Mouse (Mus musculus) cerebellum, adult 2 months (tissue): Measurements from ENCODE around the gene Gm20517. TPM values are rescaled to one million over a fixed set of nuclear protein-coding genes. Genes with fewer than 3 reads are reported as not detected.

Source experiments
- DNase-seq, 2 experiments: peaks; one replicate each; pipeline ENCODE4 v3.0.0; 2021
- H3K27ac ChIP-seq: fragments of 200-500 bp; 2 replicates; pipeline ENCODE4 v1.5.1; 2012; ENCODE audit warnings: low read length, control low read depth, inconsistent platforms; ENCODE audit not compliant: insufficient read depth
- H3K27me3 ChIP-seq: fragments of 200-500 bp; 2 replicates; pipeline ENCODE4 v1.6.1; 2012; ENCODE audit warnings: inconsistent platforms, mild to moderate bottlenecking, low read length, moderate library complexity; ENCODE audit not compliant: control insufficient read depth, insufficient read depth
- H3K4me1 ChIP-seq: fragments of 200-500 bp; 2 replicates; pipeline ENCODE4 v1.6.1; 2011; ENCODE audit warnings: low read length; ENCODE audit not compliant: control insufficient read depth, insufficient read depth
- H3K4me3 ChIP-seq: fragments of 200-500 bp; replicated peaks from 2 replicates; pipeline ENCODE3; 2011; ENCODE audit warnings: mild to moderate bottlenecking, low read depth, low read length, control low read depth; ENCODE audit not compliant: insufficient read depth
- CTCF ChIP-seq: fragments of 200-500 bp; IDR thresholded peaks from 2 replicates; pipeline ENCODE4 v1.5.1; 2011; ENCODE audit warnings: low read depth, mild to moderate bottlenecking, control low read depth, low read length, moderate library complexity, borderline replicate concordance; ENCODE audit not compliant: insufficient read depth
- POLR2A ChIP-seq: fragments of 200-500 bp; IDR thresholded peaks from 2 replicates; pipeline ENCODE4 v1.6.1; 2011; ENCODE audit warnings: low read length, control low read depth, borderline replicate concordance; ENCODE audit not compliant: insufficient read depth
- WGBS: fragments of 180-500 bp; shearing (Covaris S2); methylation state at CpG from one replicate; pipeline ENCODE4 v1.1.7; 2018; 5-methylcytosine and 5-hydroxymethylcytosine counted together
- polyA plus RNA-seq: library from polyadenylated mRNA; depleted of rRNA; stranded (reverse); fragments of >200 nt; gene quantifications from 2 replicates; pipeline ENCODE4 v1.2.3, GENCODE M21; 2012

The Gm20517 gene
- polyA plus RNA-seq, 1 experiment = 1.7 TPM

GRCm38 (mm10) chr17:47663009-47663713 lies 51.8 kb downstream of the Gm20517 start:
- H3K4me3 ChIP-seq = no peak overlapping the region
- no peak for TF ChIP-seq CTCF
- no peak for TF ChIP-seq POLR2A
- no peaks in the 10 kb centered on the region for H3K4me1 ChIP-seq
- no peak for DNase-seq
- H3K27me3 ChIP-seq = no peaks in the 10 kb centered on the region
- 45% methylated on average over 9 of the region's 9 CpGs for WGBS
- no peak overlapping the region for H3K27ac ChIP-seq

DNA sequence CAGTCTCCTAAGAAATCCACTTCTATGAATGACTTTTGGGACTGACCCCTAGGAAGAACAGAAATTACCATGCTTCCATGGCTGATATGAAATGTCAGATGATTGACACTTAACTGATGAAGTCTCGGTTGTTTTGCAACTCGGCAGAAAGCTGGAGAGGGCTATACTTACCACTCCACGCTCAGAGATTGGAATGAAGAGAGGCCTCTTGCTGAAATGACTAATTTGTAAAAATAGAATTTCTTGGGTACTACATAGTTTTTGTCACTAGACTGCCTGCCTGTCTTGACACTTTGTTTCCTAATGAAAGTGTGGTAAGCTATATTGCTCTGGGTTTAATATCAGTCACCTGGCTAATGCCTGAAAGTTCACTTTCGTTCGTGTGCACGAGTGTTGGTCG lies 53.1 kb downstream of the Gm20517 start:
- no peaks in the 10 kb centered on the region for H3K4me1 ChIP-seq
- H3K4me3 ChIP-seq = no peak overlapping the region
- no peak for DNase-seq
- TF ChIP-seq CTCF (no peak), POLR2A (no peak)
- no peak overlapping the region for H3K27ac ChIP-seq
- 84% methylated on average over 7 of the region's 7 CpGs for WGBS
- H3K27me3 ChIP-seq = no peaks in the 10 kb centered on the region

GRCm38 (mm10) chr17:47669166-47669565 lies 57.8 kb downstream of the Gm20517 start:
- TF ChIP-seq CTCF (no peak), POLR2A (no peak)
- 59% methylated on average over 4 of the region's 4 CpGs for WGBS
- no peak overlapping the region for H3K4me3 ChIP-seq
- no peak for DNase-seq
- no peaks in the 10 kb centered on the region for H3K27me3 ChIP-seq
- no peak overlapping the region for H3K27ac ChIP-seq
- H3K4me1 ChIP-seq = no peaks in the 10 kb centered on the region; the same call in 1 of the 2 replicates

DNA sequence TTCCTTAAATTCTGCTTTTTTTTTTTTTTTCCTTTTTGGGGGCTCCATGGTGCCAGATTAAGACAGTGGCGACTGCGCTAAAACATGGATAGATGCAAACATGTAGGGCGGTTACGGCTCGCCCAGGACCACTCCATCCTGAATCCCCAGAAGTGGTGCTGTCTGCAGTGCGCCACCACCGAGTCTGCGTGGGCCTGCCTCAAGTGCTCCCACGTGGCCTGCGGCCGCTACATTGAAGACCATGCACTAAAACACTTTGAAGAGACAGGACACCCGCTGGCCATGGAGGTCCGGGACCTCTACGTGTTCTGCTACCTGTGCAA lies 60.6 kb downstream of the Gm20517 start:
- WGBS = 36% methylated on average over 14 of the region's 14 CpGs
- Histone ChIP-seq H3K4me3 (peak overlapping the region; percentile 33), H3K27ac (no peak overlapping the region), H3K4me1 (no peaks in the 10 kb centered on the region; the same call in 1 of the 2 replicates), H3K27me3 (no peaks in the 10 kb centered on the region)
- TF ChIP-seq POLR2A (no peak), CTCF (no peak)
- no peak for DNase-seq

DNA sequence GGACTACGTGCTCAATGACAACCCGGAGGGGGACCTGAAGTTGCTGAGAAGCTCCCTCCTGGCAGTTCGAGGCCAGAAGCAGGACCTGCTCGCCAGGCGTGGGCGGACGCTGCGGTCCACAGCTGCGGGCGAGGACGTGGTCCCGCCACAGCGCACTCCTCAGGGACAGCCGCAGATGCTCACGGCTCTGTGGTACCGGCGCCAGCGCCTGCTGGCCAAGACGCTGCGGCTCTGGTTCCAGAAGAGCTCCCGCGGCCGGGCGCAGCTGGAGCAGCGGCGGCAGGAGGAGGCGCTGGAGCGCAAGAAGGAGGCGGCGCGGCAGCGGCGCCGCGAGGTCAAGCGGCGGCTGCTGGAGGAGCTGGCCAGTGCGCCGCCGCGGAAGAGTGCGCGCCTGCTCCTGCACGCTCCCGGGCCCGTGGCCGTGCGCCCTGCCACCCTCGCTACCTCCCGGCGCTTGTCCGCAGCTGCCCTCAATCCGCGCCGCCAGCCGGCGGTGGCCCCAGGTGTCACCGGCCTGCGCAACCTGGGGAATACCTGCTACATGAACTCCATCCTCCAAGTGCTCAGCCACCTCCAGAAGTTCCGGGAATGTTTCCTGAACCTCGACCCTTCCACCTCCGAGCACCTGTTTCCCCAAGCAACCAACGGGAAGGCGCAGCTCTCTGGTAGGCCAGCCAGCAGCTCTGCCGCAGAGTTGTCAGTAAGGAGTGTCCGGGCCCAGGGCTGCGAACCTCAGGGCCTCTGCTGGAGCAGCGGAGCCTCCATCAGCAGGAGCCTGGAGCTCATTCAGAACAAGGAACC lies 61.1 kb downstream of the Gm20517 start:
- no peaks in the 10 kb centered on the region; the same call in 1 of the 2 replicates for H3K4me1 ChIP-seq
- H3K27ac ChIP-seq = no peak overlapping the region
- H3K27me3 ChIP-seq = no peaks in the 10 kb centered on the region
- peak overlapping the region; percentile 39 for H3K4me3 ChIP-seq
- WGBS = 8% methylated on average over 68 of the region's 68 CpGs
- TF ChIP-seq POLR2A (no peak), CTCF (no peak)
- peak; percentile 46 to 48 for DNase-seq

DNA sequence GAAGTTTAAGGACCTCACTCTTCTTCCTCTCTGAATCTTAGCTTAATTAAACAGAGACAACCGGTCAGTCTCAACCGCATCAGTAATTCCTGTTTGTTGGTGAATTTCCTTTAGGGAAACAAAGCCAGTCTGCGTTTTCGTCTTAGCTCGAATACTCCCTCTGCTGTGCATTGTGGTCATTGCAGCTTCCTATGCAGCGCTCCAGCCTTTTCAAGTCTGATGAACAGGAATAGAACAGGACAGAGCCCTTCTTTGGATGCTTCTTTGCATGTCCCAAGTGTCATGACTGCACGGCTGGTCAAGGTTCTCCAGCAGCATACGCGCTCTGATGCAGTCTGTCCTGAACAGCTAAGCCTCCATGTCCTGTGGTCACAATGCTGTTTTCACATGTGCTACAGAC lies 65.2 kb downstream of the Gm20517 start:
- H3K27me3 ChIP-seq = no peaks in the 10 kb centered on the region
- TF ChIP-seq CTCF (peak; percentile 75), POLR2A (no peak)
- H3K27ac ChIP-seq = no peak overlapping the region
- 16% methylated on average over 9 of the region's 9 CpGs for WGBS
- H3K4me3 ChIP-seq = no peak overlapping the region
- peak; percentile 63 to 79 for DNase-seq
- no peaks in the 10 kb centered on the region; the same call in 1 of the 2 replicates for H3K4me1 ChIP-seq

GRCm38 (mm10) chr17:47678238-47678637 lies 66.8 kb downstream of the Gm20517 start:
- TF ChIP-seq CTCF (no peak), POLR2A (no peak)
- DNase-seq = no peak
- Histone ChIP-seq H3K4me3 (no peak overlapping the region), H3K4me1 (no peaks in the 10 kb centered on the region; the same call in 1 of the 2 replicates), H3K27me3 (no peaks in the 10 kb centered on the region), H3K27ac (no peak overlapping the region)
- 89% methylated on average over 5 of the region's 5 CpGs for WGBS

DNA sequence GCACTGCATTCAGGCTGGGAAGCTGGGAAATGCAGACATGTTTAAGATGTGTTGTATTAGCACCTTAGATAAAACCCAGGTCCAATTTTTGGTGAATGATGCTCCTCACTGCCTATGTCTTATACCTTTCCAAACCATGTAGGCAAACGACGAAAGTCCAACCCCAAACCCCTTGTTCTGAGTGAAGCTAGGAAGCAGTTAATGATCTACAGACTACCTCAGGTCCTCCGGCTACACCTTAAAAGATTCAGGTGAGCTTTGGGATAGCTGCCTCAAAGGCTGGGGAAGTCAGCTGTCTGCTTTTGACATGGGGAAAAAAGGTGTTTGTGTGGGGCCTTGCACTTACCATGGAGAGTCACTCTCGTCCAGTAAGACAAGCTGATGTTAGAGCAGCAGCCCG lies 67.3 kb downstream of the Gm20517 start:
- no peak overlapping the region for H3K4me3 ChIP-seq
- TF ChIP-seq POLR2A = no peak
- TF ChIP-seq CTCF = no peak
- H3K27ac ChIP-seq = no peak overlapping the region
- no peaks in the 10 kb centered on the region; the same call in 1 of the 2 replicates for H3K4me1 ChIP-seq
- DNase-seq = no peak
- no peaks in the 10 kb centered on the region for H3K27me3 ChIP-seq
- WGBS = 86% methylated on average over 5 of the region's 5 CpGs
